Mouse (Mus musculus) intestine, embryonic 15.5 days (tissue): ENCODE data around the gene Fgg. TPM values are rescaled to one million over a fixed set of nuclear protein-coding genes. Genes with fewer than 3 reads are reported as not detected.

Source experiments
- ATAC-seq: fragments of 200-750 bp; cut with Nextera tagmentation; 2 replicates; pipeline ENCODE4 v1.8.0; 2017; ENCODE audit warnings: moderate TSS enrichment, moderate library complexity
- H3K27ac ChIP-seq: fragments of 300-500 bp; sonication (generic); 2 replicates; pipeline ENCODE4 v1.5.1; 2015; ENCODE audit warnings: mild to moderate bottlenecking, inconsistent platforms
- H3K27me3 ChIP-seq: fragments of 300-500 bp; sonication (generic); replicated peaks from 2 replicates; pipeline ENCODE4 v1.6.1; 2015; ENCODE audit warnings: inconsistent platforms
- H3K36me3 ChIP-seq: fragments of 300-500 bp; sonication (generic); 2 replicates; pipeline ENCODE4 v1.6.1; 2015; ENCODE audit warnings: inconsistent platforms
- H3K4me1 ChIP-seq: fragments of 300-500 bp; sonication (generic); replicated peaks from 2 replicates; pipeline ENCODE4 v1.6.1; 2015; ENCODE audit warnings: inconsistent platforms
- H3K4me2 ChIP-seq: fragments of 300-500 bp; sonication (generic); replicated peaks from 2 replicates; pipeline ENCODE4 v1.6.1; 2015; ENCODE audit warnings: mild to moderate bottlenecking, inconsistent platforms
- H3K4me3 ChIP-seq: fragments of 300-500 bp; sonication (generic); replicated peaks from 2 replicates; pipeline ENCODE4 v1.5.1; 2015; ENCODE audit warnings: inconsistent platforms
- H3K9ac ChIP-seq: fragments of 300-500 bp; sonication (generic); 2 replicates; pipeline ENCODE4 v1.6.1; 2015; ENCODE audit warnings: inconsistent platforms
- H3K9me3 ChIP-seq: fragments of 300-500 bp; sonication (generic); 2 replicates; pipeline ENCODE4 v1.6.1; 2016; ENCODE audit warnings: inconsistent platforms
- WGBS: fragments of 180-500 bp; shearing (Covaris S2); methylation state at CpG from one replicate; pipeline ENCODE4 v1.1.7; 2015; 5-methylcytosine and 5-hydroxymethylcytosine counted together
- polyA plus RNA-seq: library from polyadenylated mRNA; unstranded; fragments of >200 nt; fragmentation: Nextera tagmentation; extraction: Ambion mirVana; gene quantifications from 2 replicates; pipeline ENCODE4 v1.2.1, GENCODE M21; 2015

Gene Fgg
- polyA plus RNA-seq, 1 experiment from 2014 or later, result 6.4 TPM

GRCm38 (mm10) chr3:83032746-83033308 is 25.3 kb downstream of the Fgg start:
- H3K9ac ChIP-seq, result no peak overlapping the region
- no peaks in the 10 kb centered on the region for H3K9me3 ChIP-seq
- no peaks in the 10 kb centered on the region for H3K36me3 ChIP-seq
- WGBS, result 57% methylated on average over 13 of the region's 13 CpGs
- no peak overlapping the region for H3K27ac ChIP-seq
- ATAC-seq, result no peak
- no peaks in the 10 kb centered on the region for H3K27me3 ChIP-seq
- no peaks in the 10 kb centered on the region for H3K4me1 ChIP-seq
- no peak overlapping the region for H3K4me3 ChIP-seq
- 0 out of 2 replicates have a peak overlapping the region, but pooled peaks have one; percentile 9 for H3K4me2 ChIP-seq

DNA sequence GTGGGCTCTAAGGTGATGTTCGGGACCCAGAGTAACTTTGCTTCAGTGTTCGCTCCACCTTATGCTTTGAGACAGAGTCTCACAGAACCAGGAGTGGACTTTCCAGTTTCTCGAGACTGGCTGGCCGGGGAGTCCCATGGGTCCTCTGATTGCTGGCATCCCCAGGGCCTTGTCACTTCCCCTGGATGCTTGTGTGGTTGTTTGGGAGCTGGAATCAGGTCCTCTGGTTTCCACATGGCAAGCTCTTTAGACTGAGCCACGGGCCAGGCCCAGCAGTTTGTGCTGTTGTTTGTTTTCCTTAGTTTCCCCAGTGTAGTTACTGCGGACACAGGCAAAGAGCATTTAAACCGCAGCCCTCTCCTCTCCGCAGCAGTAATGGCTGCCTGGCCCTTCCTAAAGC is 26.3 kb downstream of the Fgg start:
- no peaks in the 10 kb centered on the region for H3K9me3 ChIP-seq
- no peak overlapping the region for H3K4me3 ChIP-seq
- H3K27me3 ChIP-seq, result no peaks in the 10 kb centered on the region
- ATAC-seq, result no peak
- no peak overlapping the region for H3K4me2 ChIP-seq
- no peak overlapping the region for H3K27ac ChIP-seq
- no peaks in the 10 kb centered on the region for H3K36me3 ChIP-seq
- whole genome bisulfite sequencing, result 83% methylated on average over 8 of the region's 8 CpGs
- no peaks in the 10 kb centered on the region for H3K4me1 ChIP-seq
- H3K9ac ChIP-seq, result no peak overlapping the region

DNA sequence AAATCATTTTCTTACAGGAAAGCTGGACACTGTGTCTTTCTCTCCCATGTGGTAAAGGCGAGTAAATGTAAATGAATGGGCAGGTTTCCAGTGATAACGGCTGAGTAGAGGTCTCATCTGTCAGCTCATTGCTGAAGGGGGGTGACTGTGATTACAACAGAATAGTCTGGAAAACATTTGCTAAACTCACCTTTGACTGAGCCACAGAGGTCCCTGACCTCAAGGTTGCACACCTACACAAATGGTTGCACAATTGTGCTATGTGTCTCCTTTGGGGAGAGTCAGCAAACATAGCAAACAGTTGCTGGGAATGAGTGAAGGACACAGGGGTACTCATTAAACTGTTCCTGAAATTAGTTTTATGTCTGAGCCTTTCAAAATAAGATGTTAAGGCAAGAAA is 31.3 kb downstream of the Fgg start:
- H3K27ac ChIP-seq, result no peak overlapping the region
- ATAC-seq, result peak; percentile 61; the same call in 1 of the 2 replicates
- no peak overlapping the region for H3K4me2 ChIP-seq
- no peak overlapping the region for H3K4me3 ChIP-seq
- no peak overlapping the region for H3K9ac ChIP-seq
- H3K27me3 ChIP-seq, result no peaks in the 10 kb centered on the region
- WGBS, result 68% methylated on average over 2 of the region's 2 CpGs
- no peaks in the 10 kb centered on the region for H3K4me1 ChIP-seq
- no peaks in the 10 kb centered on the region for H3K36me3 ChIP-seq
- no peaks in the 10 kb centered on the region for H3K9me3 ChIP-seq

DNA sequence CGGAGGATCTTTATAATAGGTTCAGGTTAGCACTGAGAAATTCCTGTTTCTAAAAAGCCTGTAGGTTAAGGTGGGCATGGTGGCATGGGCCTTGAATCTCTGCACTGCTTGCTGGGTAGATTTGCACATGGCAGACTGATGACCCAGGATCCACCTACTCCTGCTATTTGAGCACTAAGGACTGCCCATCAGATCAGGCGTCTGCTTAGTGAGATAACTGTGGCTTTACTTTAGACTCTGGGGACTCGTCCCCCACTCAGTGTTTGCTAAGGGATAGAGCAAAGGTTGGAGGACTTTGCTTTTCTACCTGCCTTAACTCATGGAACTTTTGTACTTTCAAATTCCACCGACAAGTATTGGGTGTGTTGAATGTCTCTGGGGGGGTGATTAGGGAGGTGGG is 32.1 kb downstream of the Fgg start:
- no peak overlapping the region for H3K9ac ChIP-seq
- no peak overlapping the region for H3K4me2 ChIP-seq
- H3K36me3 ChIP-seq, result no peaks in the 10 kb centered on the region
- H3K27me3 ChIP-seq, result no peaks in the 10 kb centered on the region
- H3K9me3 ChIP-seq, result no peaks in the 10 kb centered on the region
- no peaks in the 10 kb centered on the region for H3K4me1 ChIP-seq
- peak; percentile 81 for ATAC-seq
- no peak overlapping the region for H3K27ac ChIP-seq
- H3K4me3 ChIP-seq, result no peak overlapping the region
- WGBS, result 59% methylated on average over 4 of the region's 4 CpGs

DNA sequence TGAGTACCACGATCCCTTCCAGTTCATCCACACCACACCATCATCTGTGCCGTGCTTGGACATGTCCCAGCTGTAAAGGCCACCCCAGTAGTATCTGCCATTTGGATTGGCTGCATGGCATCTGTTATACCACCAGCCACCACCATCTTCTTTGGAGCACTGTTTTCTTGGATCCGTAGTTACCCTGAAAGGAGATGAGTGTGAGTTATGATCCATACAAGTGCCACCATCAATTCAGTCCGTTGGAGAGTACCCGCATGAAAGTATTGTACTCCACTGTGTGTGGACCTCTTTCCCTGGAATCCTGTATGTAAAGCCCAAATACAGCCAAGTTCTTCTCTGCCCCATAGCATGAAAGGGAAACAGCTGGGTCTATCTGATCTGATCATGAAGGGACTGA is 34.9 kb downstream of the Fgg start:
- Histone ChIP-seq H3K9ac (no peak overlapping the region), H3K9me3 (no peaks in the 10 kb centered on the region), H3K4me1 (no peaks in the 10 kb centered on the region), H3K27ac (no peak overlapping the region), H3K4me3 (no peak overlapping the region), H3K4me2 (no peak overlapping the region), H3K36me3 (no peaks in the 10 kb centered on the region), H3K27me3 (no peaks in the 10 kb centered on the region)
- WGBS, result 90% methylated on average over 5 of the region's 5 CpGs
- ATAC-seq, result no peak

GRCm38 (mm10) chr3:83046649-83047048 is 39.1 kb downstream of the Fgg start:
- Histone ChIP-seq H3K36me3 (no peaks in the 10 kb centered on the region), H3K9me3 (no peaks in the 10 kb centered on the region), H3K27ac (no peak overlapping the region), H3K27me3 (no peaks in the 10 kb centered on the region), H3K9ac (no peak overlapping the region), H3K4me1 (no peaks in the 10 kb centered on the region), H3K4me3 (no peak overlapping the region), H3K4me2 (no peak overlapping the region)
- no peak for ATAC-seq
- WGBS, result 84% methylated on average over 11 of the region's 11 CpGs

- no peak within 1 kb of the TSS for H3K4me3 ChIP-seq
- no peak within 1 kb of the TSS for H3K4me2 ChIP-seq
- H3K27me3 ChIP-seq, result no peaks in the 10 kb centered on the region
- H3K36me3 ChIP-seq, result no peaks in the 10 kb centered on the region
- no peaks in the 10 kb centered on the region for H3K9me3 ChIP-seq
- no peak within 1 kb of the TSS for H3K27ac ChIP-seq
- H3K4me1 ChIP-seq, result no peaks in the 10 kb centered on the region
- ATAC-seq, result peak; percentile 19; the same call in 1 of the 2 replicates
- 65% methylated on average over 8 of the region's 8 CpGs for WGBS
- H3K9ac ChIP-seq, result no peak within 1 kb of the TSS
These were observed 42.2 kb downstream of the Fgg start, which contains the start of gene Fgb for GRCm38 (mm10) chr3:83049680-83050079. Gene Fgb (minus strand): TSS chr3:83049863.

DNA sequence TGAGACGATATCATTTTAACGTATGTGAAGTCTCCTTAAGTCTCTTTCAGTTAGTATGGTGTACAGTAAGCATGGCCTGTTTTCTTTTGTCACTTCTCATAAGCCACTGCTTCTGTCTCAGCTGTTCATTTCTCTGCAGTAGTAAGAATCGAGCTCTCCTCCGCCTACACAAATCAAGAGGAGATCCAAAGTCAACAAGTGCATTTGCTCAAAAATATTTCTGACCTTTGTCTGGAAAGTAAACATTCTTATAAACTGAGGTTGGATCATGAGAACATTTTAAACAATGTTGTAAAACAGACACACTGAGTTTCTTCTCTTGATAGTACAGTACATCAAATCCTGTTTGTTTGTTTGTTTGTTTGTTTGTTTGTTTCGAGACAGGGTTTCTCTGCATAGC is 43.1 kb downstream of the Fgg start:
- Histone ChIP-seq H3K9ac (no peak overlapping the region), H3K4me2 (no peak overlapping the region), H3K27me3 (no peaks in the 10 kb centered on the region), H3K4me3 (no peak overlapping the region), H3K9me3 (no peaks in the 10 kb centered on the region), H3K36me3 (no peaks in the 10 kb centered on the region), H3K4me1 (no peaks in the 10 kb centered on the region), H3K27ac (no peak overlapping the region)
- no peak for ATAC-seq
- WGBS, result 68% methylated on average over 5 of the region's 5 CpGs

- no peak for ATAC-seq
- Histone ChIP-seq H3K4me2 (no peak overlapping the region), H3K27ac (no peak overlapping the region), H3K9me3 (no peaks in the 10 kb centered on the region), H3K4me3 (no peak overlapping the region), H3K27me3 (no peaks in the 10 kb centered on the region), H3K36me3 (no peaks in the 10 kb centered on the region), H3K9ac (no peak overlapping the region), H3K4me1 (peaks cover 5% of the 10 kb centered on the region)
- 74% methylated on average over 5 of the region's 5 CpGs for WGBS
These were observed 44.6 kb downstream of the Fgg start for GRCm38 (mm10) chr3:83052102-83052501.

- no peak for ATAC-seq
- Histone ChIP-seq H3K27me3 (no peaks in the 10 kb centered on the region), H3K4me1 (peaks cover 5% of the 10 kb centered on the region), H3K27ac (no peak overlapping the region), H3K4me2 (no peak overlapping the region), H3K9ac (no peak overlapping the region), H3K9me3 (no peaks in the 10 kb centered on the region), H3K4me3 (no peak overlapping the region), H3K36me3 (no peaks in the 10 kb centered on the region)
- 86% methylated on average over 7 of the region's 7 CpGs for WGBS
These were observed 45.6 kb downstream of the Fgg start for GRCm38 (mm10) chr3:83053126-83053525.

DNA sequence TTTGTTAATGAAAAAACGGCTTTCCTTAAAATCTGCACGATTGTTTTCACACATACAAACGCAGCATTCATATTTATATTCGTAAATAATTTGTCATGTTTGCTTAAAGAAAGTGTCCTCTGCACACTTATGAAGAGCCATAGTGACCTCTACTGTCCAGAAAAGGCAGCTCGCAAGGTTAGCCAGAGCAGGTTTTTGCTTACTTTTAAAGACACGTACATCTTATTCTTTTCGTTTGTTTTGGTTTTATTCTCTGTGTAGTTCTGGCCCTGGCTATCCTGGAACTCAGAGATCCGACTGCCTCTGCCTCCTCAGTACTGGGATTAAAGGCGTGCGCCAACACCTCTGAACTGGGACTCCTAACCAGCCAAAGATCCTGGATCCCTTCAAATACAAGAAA is 46.2 kb downstream of the Fgg start:
- H3K27me3 ChIP-seq, result no peaks in the 10 kb centered on the region
- no peaks in the 10 kb centered on the region for H3K36me3 ChIP-seq
- H3K4me3 ChIP-seq, result no peak overlapping the region
- H3K27ac ChIP-seq, result no peak overlapping the region
- H3K4me1 ChIP-seq, result peaks cover 5% of the 10 kb centered on the region
- no peaks in the 10 kb centered on the region for H3K9me3 ChIP-seq
- no peak for ATAC-seq
- H3K4me2 ChIP-seq, result no peak overlapping the region
- no peak overlapping the region for H3K9ac ChIP-seq
- 25% methylated on average over 10 of the region's 10 CpGs for WGBS

- Histone ChIP-seq H3K4me3 (peak overlapping the region; percentile 75), H3K27ac (no peak overlapping the region), H3K27me3 (no peaks in the 10 kb centered on the region), H3K4me1 (peaks cover 5% of the 10 kb centered on the region), H3K36me3 (0 out of 2 replicates have a peak, but pooled peaks cover 4% of the 10 kb centered on the region), H3K9ac (no peak overlapping the region), H3K4me2 (peak overlapping the region; percentile 49), H3K9me3 (no peaks in the 10 kb centered on the region)
- 32% methylated on average over 13 of the region's 13 CpGs for whole genome bisulfite sequencing
- ATAC-seq, result no peak
These were observed 47.2 kb downstream of the Fgg start for GRCm38 (mm10) chr3:83054759-83055158.

- WGBS, result under 1% methylated on average over 61 of the region's 61 CpGs
- Histone ChIP-seq H3K27me3 (no peaks in the 10 kb centered on the region), H3K36me3 (peaks cover 9% of the 10 kb centered on the region; the same call in 1 of the 2 replicates), H3K9me3 (no peaks in the 10 kb centered on the region), H3K4me2 (peak within 1 kb of the TSS; percentile 72), H3K9ac (peak within 1 kb of the TSS; percentile 74), H3K4me1 (peaks cover 5% of the 10 kb centered on the region), H3K4me3 (peak within 1 kb of the TSS; percentile 75), H3K27ac (peak within 1 kb of the TSS; percentile 70)
- peak; percentile 99 for ATAC-seq
These were observed 47.9 kb downstream of the Fgg start, which contains the start of gene Plrg1 for GRCm38 (mm10) chr3:83055281-83056038. Gene Plrg1 (plus strand): TSS chr3:83055522.
